Mouse (Mus musculus) left cerebral cortex, postnatal 25 days (tissue): ENCODE data around the gene Gm48551. TPM values are rescaled to one million over a fixed set of nuclear protein-coding genes. Genes with fewer than 3 reads are reported as not detected.

Source experiments
- DNase-seq, 2 experiments: peaks; one replicate each; pipeline ENCODE4 v3.0.0; 2022; ENCODE audit warnings: low spot score in 2 of 2, mixed read lengths in 1 of 2
- intact Hi-C: fragments of 180-260 bp; cut with DNase I; formaldehyde crosslinking; loops from one replicate; pipeline ENCODE4 v1.15.1; 2025
- total RNA-seq, 2 experiments: library from RNA; stranded (reverse); gene quantifications; 2 replicates each; pipeline ENCODE4 v1.2.3; 2021

Gm48551 gene
- total RNA-seq, 2 experiments from 2014 or later: 3.5 to 4.2 TPM

- intact Hi-C loops: no loop called here
- peak in 1 of 2 experiments; percentile 28 for DNase-seq
Observed at GRCm38 (mm10) chr10:81356352-81356990, 27.8 kb upstream of the Gm48551 start.

- peak; percentile 91 to 93 for DNase-seq
- intact Hi-C loops: no loop called here
Observed at GRCm38 (mm10) chr10:81356991-81357844, 27.0 kb upstream of the Gm48551 start, which contains the start of gene Mfsd12. Mfsd12 (plus strand) TSS chr10:81357491.

GRCm38 (mm10) chr10:81358209-81358608 is 26.1 kb upstream of the Gm48551 start:
- DNase-seq: no peak

GRCm38 (mm10) chr10:81358841-81359240 is 25.4 kb upstream of the Gm48551 start:
- no peak for DNase-seq
- intact Hi-C loops: no loop called here

More at GRCm38 (mm10) chr10:81358209-81358608, 26.1 kb upstream of the Gm48551 start:
- intact Hi-C loops: no loop called here

- DNase-seq: no peak
- intact Hi-C loops: no loop called here
Observed at GRCm38 (mm10) chr10:81360721-81361120, 23.5 kb upstream of the Gm48551 start.

GRCm38 (mm10) chr10:81362336-81362949 is 21.8 kb upstream of the Gm48551 start:
- intact Hi-C loops: no loop called here
- no peak for DNase-seq

GRCm38 (mm10) chr10:81363436-81364346 is 20.6 kb upstream of the Gm48551 start:
- intact Hi-C loops: no loop called here
- DNase-seq: no peak

GRCm38 (mm10) chr10:81364666-81365065 is 19.6 kb upstream of the Gm48551 start:
- intact Hi-C loops: no loop called here
- no peak for DNase-seq

GRCm38 (mm10) chr10:81365073-81365472 is 19.2 kb upstream of the Gm48551 start:
- intact Hi-C loops: no loop called here
- DNase-seq: peak; percentile 50 to 76

- no peak for DNase-seq
- intact Hi-C loops: no loop called here
Observed at GRCm38 (mm10) chr10:81365672-81366476, 18.4 kb upstream of the Gm48551 start, which contains the start of gene 4930404N11Rik. 4930404N11Rik (minus strand) TSS chr10:81365816.

GRCm38 (mm10) chr10:81366477-81367206 is 17.6 kb upstream of the Gm48551 start:
- DNase-seq: no peak
- intact Hi-C loops: no loop called here

- no peak for DNase-seq
- intact Hi-C loops: no loop called here
Observed at GRCm38 (mm10) chr10:81367207-81367495, 17.1 kb upstream of the Gm48551 start.

GRCm38 (mm10) chr10:81375322-81375721 is 8.9 kb upstream of the Gm48551 start:
- no peak for DNase-seq
- intact Hi-C loops: no loop called here

- intact Hi-C loops: no loop called here
- DNase-seq: no peak
Observed at GRCm38 (mm10) chr10:81376561-81377361, 7.5 kb upstream of the Gm48551 start.

- no peak for DNase-seq
- intact Hi-C loops: no loop called here
Observed at GRCm38 (mm10) chr10:81377362-81377664, 7.0 kb upstream of the Gm48551 start.

GRCm38 (mm10) chr10:81377793-81378552 is 6.3 kb upstream of the Gm48551 start, which contains the start of gene Fzr1:
Fzr1 (minus strand) TSS chr10:81378516.
- intact Hi-C loops: no loop called here
- no peak for DNase-seq
